Mouse (Mus musculus) frontal cortex, postnatal 14 days (tissue): ENCODE results near the gene Olfr26.
"Not testable (repeated sequence)": the region's sequence is repeated elsewhere in the genome, so short reads cannot be mapped to it uniquely, and the experiment has no call there.

Experiments
- DNase-seq, 2 experiments: peaks; one replicate each; pipeline ENCODE4 v3.0.0; 2022; ENCODE audit warnings: low spot score in 2 of 2

Olfr26 gene

DNA sequence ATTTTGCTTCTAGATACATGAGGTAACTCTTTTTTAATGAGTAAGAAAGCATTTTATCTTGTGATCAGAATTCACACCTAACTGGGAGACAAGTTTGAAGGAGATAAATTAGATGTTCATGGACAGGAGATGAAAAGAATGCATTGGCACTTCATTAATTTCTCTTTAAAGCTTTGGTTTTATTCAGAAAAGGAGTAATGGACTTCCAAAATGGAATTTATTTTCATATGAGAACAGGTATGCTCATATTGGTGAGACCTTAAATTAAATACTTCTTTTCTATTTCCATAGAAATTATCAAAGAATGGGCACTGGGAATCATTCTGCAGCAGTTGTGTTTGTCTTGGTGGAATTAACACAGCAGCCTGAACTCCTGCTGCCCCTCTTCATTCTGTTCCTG lies at the start of gene Olfr26:
Gene Olfr26, plus strand, starts transcription at position 301 of the 400 bp plus-strand sequence.
- DNase-seq, result no peak

- DNase-seq, result no peak
These were observed 49.2 kb upstream of the Olfr26 start for GRCm38 (mm10) chr9:38805696-38806095.

DNA sequence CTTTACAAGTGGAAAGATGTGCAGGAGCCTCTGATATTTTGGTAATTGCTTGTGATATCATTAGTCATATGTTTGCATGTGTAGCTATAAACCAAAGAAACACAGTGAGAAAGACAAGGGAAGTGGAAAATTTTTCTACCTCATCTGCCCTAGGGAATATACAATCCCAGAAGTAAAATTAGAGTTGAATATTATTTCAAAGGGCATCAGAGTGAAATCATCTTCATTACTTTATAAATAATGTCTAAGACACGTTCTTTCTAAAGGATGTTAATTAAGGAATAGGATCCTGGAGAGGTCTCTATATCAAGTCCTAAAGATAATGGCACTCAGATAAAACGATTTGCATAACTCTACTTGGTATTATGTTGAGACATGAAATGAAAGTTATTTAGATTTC lies 40.5 kb upstream of the Olfr26 start, which contains the start of gene Olfr922:
Gene Olfr922, plus strand, starts transcription at position 301 of the 400 bp plus-strand sequence.
- DNase-seq, result no peak

GRCm38 (mm10) chr9:38815458-38815986 lies 39.3 kb upstream of the Olfr26 start:
- no peak for DNase-seq

DNA sequence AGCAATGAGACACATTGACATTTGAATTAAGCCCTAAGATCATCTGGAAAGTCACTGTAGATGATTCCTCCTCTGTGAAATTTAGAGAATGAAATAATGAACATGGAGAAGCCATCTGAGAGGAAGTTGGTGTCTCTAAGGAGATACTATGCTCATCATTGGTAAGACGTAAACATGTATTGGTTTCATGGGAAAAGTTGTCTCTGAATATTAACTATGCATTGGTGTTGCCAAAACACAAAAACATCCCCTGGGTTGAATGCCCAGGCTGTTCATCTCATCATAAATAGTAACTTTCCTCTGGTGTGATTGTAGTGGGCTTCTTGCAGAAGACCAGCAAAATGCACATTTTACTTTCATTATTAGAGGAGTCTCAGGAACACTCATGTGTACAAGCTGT lies 28.6 kb upstream of the Olfr26 start, which contains the start of gene Olfr923:
Gene Olfr923, plus strand, starts transcription at position 301 of the 400 bp plus-strand sequence.
- DNase-seq, result no peak

- DNase-seq, result no peak
These were observed 21.8 kb upstream of the Olfr26 start for GRCm38 (mm10) chr9:38833027-38833426.

- DNase-seq, result no peak
These were observed 10.7 kb upstream of the Olfr26 start, which contains the start of gene Olfr924 for GRCm38 (mm10) chr9:38844149-38844548. Olfr924 (plus strand) TSS chr9:38844449.

DNA sequence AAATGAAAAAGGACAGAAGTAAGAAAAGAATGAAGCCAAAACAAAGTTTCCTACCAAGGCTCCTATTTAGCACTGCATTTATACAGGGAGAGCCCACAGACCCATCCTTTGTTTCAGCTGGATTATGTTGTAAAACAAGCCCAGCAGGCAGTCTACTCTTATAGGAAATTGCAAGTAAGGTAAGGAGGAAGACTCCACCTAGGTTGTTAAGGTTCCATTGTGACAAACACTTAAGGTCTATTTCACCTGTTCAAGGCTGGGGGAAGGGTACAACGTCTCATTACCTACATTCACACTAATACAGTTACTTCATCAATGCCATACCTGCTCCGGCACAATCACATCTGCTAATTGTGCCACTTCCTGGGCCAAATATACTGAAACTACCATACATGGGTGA lies 20.0 kb downstream of the Olfr26 start:
- DNase-seq, result not testable (repeated sequence)

DNA sequence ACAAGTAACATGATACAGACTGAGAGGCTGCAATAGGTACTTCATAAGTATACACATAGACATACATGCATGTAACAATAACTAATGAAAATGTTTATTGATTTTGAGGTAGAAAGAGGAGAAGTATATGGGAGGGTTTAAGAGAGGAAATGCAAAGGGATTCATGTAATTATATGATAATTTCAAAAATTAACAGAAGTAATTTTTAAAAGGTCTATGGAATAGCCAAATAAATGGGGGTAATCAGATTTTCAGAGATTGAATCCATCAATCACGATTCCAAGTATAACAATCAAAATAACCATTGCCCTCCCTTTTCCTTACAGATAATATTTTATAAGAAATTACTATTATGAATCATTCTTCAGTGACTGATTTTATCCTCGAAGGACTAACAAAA lies 22.0 kb downstream of the Olfr26 start, which contains the start of gene Olfr926:
Gene Olfr926, plus strand, starts transcription at position 301 of the 400 bp plus-strand sequence.
- DNase-seq, result no peak
